Mouse (Mus musculus): ENCODE data around the gene Rps6ka5. TPM values are rescaled to one million over a fixed set of nuclear protein-coding genes. Genes with fewer than 3 reads are reported as not detected.

Gene Rps6ka5
- 0.67 and 1.2 TPM in 2 replicates for polyA plus RNA-seq (2012; rRNA removed)

DNA sequence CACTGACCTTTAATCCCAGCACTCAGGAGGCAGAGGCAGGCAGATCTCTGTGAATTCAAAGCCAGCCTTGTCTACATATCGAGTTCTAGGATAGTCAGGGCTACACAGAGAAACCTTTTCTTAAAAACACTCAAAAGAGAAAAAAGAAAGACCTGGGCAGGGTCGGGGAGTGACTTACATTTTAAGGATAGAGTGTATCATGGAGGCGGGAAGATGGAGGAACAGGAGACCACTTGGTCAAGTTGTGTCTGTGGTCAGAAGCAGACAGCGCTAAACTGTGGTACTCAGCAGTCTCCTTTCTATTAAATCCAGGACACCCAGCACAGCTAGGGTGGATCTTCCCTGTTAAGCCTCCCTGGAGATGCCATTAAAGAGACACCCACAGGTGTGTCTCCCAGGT lies at the start of gene Rps6ka5:
Rps6ka5 (minus strand) TSS at position 333 of the 400 bp plus-strand sequence.
- no peak for DNase-seq (ENCODE audit: low read depth, low spot score)
- WGBS: 95% methylated on average over 4 of the region's 4 CpGs

DNA sequence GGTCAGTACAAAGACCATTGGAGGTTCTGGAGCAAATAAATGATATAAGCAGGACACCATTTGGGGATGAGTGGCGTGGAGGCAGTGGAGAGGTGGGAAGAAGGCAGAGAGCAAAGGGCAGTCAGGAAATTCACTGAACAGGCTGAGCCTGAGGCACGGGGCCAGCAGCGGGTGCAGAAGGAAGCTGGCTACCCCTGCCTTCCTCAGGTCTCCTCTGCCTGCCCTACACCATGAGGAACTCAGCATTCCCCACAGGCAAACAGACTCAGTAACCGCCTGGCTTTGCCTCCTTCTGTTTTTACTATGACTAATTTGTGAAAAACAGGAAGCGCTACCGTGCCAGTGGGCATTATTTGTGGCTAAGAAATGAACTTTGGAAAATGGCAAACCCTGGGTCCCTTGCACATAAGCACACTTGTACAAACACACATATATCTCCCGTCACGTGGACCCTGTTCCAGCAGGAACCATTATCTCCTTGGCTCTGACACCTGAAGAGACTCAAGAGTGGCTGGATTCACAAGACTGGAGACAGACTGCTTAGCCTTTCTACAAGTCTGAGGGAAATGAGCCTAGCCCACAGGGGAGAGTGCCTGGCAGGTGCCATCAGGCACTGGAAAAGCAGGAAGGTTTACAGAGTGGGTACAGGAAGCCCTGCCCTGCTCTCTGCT lies 49.3 kb upstream of the Rps6ka5 start:
- WGBS: 25% methylated on average over 8 of the region's 8 CpGs
- DNase-seq (ENCODE audit: low read depth, low spot score): no peak

DNA sequence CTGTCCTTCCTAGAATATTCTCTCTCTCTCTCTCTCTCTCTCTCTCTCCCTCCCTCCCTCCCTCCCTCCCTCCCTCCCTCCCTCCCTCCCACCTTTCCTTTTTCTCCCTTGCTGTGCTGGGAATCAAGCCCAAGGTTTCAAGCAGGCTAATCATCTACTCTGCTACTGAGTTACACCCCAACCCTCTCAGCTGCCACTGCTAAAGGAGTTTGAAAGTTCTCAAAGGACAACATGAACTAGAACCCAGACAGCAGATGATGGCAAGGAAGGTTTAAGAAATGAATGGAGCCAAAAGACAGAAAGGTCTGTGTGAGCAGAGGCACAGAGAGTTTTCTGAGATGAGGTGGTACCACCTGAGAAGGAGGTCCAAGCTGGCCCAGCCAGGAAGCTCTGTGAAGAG lies 48.5 kb upstream of the Rps6ka5 start:
- DNase-seq (ENCODE audit: low read depth, low spot score): no peak

GRCm38 (mm10) chr12:100774756-100775155 lies 48.0 kb upstream of the Rps6ka5 start:
- no peak for DNase-seq (ENCODE audit: low read depth, low spot score)
- WGBS: 83% methylated on average over 7 of the region's 7 CpGs

GRCm38 (mm10) chr12:100772230-100772984 lies 45.6 kb upstream of the Rps6ka5 start:
- WGBS: 6% methylated on average over 7 of the region's 7 CpGs
- DNase-seq (ENCODE audit: low read depth, low spot score): no peak

DNA sequence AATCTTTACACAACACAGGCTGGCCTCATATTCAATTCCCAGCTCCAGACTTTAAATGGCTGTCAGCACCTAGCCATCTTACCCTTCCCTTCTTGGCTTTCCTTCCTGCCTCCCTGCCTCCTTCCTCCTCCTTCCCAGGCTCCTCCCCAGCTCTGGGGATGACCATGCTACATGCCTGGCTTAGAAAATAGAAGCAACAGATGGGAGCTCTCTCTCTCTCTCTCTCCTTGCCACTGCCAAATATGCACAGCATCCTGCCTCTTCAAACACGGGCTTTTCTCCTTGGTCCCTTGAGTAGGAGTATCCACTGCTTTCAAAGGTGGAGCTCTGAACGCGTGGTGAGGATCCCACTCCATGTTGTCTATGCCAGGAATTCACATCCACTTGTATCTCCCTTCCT lies 44.0 kb upstream of the Rps6ka5 start:
- WGBS: 70% methylated on average over 3 of the region's 3 CpGs
- DNase-seq (ENCODE audit: low read depth, low spot score): no peak

GRCm38 (mm10) chr12:100769871-100770270 lies 43.1 kb upstream of the Rps6ka5 start:
- DNase-seq (ENCODE audit: low read depth, low spot score): no peak
- WGBS: 92% methylated on average over 6 of the region's 6 CpGs

DNA sequence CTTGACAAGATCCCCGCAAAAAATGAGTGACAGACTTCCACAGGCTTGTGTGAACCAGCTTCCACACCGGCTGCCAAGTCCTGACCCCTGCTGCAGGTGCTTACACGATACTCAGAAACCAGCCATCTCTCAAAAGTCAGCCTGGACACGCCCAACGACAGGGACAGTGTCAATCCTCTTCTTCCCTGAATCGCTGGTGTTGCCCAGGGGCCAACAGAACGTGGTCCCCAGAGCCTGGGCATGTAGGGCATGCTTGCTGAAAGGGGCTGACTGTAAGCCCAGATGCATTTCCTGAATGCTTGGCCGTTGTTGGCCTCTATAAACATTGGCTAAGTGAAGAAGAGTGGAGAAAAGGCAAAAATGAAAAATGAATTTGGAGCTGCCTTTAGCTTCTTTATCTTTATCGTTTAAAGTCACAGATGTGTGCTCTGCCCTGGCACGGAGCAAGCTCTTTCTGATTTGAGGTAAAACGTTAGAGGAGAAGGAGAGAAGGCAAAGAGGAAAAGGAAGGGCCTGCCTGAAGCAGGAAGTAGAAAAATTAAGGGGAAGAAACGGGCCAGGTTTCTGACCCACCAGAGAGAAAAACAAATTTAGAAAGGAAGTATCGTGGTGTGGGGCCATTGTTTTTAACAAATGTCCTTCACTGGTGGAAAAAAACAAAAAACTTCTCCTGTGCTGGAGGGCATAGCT lies 37.7 kb upstream of the Rps6ka5 start:
- WGBS: 38% methylated on average over 13 of the region's 13 CpGs
- no peak for DNase-seq (ENCODE audit: low read depth, low spot score)

DNA sequence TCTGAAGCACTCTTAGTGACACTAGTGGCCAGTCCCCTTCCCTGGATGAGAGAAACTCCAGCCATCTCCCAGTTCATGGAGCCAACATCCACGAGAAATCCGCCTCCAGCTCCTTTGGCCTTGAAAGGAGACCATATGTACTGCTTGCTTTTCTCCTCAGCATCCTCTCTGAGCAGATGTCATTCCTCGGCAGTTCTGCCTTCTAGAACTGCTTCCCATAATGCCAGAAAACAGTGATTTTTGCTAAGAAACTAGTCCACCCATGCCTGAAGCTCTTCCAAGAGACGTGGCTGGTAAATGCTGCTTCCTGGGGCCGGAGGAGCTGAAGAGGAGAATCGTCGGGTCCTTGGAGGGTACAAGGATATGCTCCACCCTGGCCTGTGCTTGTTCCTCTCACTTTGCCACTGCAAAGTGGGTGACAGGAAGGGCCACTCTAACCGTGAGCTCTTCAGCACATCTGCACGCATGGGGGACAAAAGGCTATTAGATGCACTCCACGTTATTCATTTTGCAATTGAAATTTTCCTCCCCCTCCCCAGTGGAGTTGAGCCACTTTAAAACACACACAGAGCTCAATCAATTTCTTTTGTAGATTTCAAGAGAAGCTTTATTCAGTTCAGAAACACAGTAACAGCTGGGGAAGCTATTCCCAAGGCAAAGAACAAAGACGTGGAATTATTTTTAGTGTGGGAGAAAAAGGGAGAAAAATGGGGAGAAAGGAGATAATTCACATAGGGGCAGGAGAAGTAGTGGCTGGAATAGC lies 36.1 kb upstream of the Rps6ka5 start:
- WGBS: 69% methylated on average over 11 of the region's 11 CpGs
- no peak for DNase-seq (ENCODE audit: low read depth, low spot score)

- no peak for DNase-seq (ENCODE audit: low read depth, low spot score)
- 63% methylated on average over 4 of the region's 4 CpGs for WGBS
Measured at GRCm38 (mm10) chr12:100757427-100757826, 30.6 kb upstream of the Rps6ka5 start.

- no peak for DNase-seq (ENCODE audit: low read depth, low spot score)
- WGBS: 77% methylated on average over 1 of the region's 1 CpGs
Measured at GRCm38 (mm10) chr12:100753716-100754115, 26.9 kb upstream of the Rps6ka5 start.

DNA sequence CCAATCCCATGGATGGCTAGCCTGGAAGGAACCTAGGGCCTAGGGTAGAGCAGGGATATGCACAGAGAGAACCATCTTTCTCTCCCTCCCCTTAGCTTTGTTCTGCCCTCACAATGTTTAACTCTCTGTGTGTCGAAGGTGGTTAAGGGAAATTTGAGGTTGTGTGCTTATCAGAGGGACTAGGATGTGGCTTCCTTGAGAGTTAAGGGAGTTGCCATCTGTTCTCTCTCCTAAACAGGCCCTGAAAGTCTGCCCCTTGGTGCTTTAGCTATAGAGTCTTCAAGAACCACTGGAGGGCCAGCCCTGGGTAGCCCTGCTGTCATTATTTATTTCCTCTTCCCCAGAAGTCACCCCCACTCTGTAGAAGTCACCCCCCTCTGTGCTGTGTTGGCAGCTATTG lies 26.2 kb upstream of the Rps6ka5 start:
- no peak for DNase-seq (ENCODE audit: low read depth, low spot score)
- 50% methylated on average over 1 of the region's 1 CpGs for WGBS

- no peak for DNase-seq (ENCODE audit: low read depth, low spot score)
- 56% methylated on average over 2 of the region's 2 CpGs for WGBS
Measured at GRCm38 (mm10) chr12:100742468-100742867, 15.7 kb upstream of the Rps6ka5 start.

GRCm38 (mm10) chr12:100740313-100740712 lies 13.5 kb upstream of the Rps6ka5 start:
- WGBS: 89% methylated on average over 5 of the region's 5 CpGs
- no peak for DNase-seq (ENCODE audit: low read depth, low spot score)

GRCm38 (mm10) chr12:100739011-100739570 lies 12.3 kb upstream of the Rps6ka5 start:
- no peak for DNase-seq (ENCODE audit: low read depth, low spot score)
- 64% methylated on average over 4 of the region's 4 CpGs for WGBS

DNA sequence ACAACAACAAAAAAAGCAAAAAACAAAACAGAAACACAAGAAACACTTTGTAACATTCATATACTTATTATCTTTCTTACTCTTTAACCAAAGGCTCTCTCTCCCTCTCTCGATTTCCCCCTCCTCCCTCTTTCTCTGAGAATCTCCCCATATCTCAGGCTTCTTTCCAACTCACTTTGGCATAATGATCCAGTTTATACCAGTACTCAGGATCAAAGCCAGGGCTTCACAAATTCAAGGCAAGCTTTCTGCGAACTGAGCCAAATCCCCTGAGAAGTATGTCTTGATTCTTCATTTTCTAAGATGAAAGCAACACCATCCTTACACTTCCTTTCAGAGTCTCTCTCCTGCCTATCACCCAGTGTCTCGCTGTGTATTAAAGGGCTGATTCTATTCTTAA lies 11.7 kb upstream of the Rps6ka5 start:
- WGBS: 69% methylated on average over 3 of the region's 3 CpGs
- DNase-seq (ENCODE audit: low read depth, low spot score): no peak

- 82% methylated on average over 2 of the region's 2 CpGs for WGBS
- DNase-seq (ENCODE audit: low read depth, low spot score): no peak
Measured at GRCm38 (mm10) chr12:100735581-100735980, 8.8 kb upstream of the Rps6ka5 start.

DNA sequence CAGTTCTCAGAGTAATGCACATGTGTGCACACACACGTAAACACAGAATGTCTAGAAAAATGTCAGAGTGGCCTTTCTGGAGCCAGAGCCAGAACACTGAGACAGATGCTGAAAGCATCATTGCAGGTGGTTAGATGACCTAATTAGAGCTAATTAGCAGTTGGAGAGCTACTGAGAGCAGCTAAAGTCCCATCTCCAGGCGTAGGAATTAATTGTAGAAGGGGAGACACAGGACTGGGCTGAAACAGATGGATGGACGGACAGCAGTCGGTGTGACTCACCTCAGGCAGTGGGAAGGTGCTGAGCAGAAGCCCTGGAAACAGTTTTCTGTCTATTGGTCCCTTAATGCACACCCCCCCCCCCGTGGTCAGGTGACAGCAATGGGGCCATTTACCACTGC lies 8.4 kb upstream of the Rps6ka5 start:
- WGBS: 79% methylated on average over 5 of the region's 5 CpGs
- DNase-seq (ENCODE audit: low read depth, low spot score): no peak

- 58% methylated on average over 14 of the region's 14 CpGs for WGBS
- no peak for DNase-seq (ENCODE audit: low read depth, low spot score)
Measured at GRCm38 (mm10) chr12:100728646-100729485, 2.1 kb upstream of the Rps6ka5 start.
